Mouse (Mus musculus) adrenal gland, postnatal 25 days (tissue): Measurements from ENCODE around the gene Rd3. TPM values are rescaled to one million over a fixed set of nuclear protein-coding genes. Genes with fewer than 3 reads are reported as not detected.

Experiments used
- DNase-seq: peaks from one replicate; pipeline ENCODE4 v3.0.0; 2021; ENCODE audit warnings: mixed read lengths
- long read RNA-seq: library from polyadenylated mRNA; stranded (forward); transcript quantifications from one replicate; pipeline ENCODE4 v2.0.0, GENCODE M21; 2021
- total RNA-seq: library from RNA; stranded (reverse); gene quantifications from 2 replicates; pipeline ENCODE4 v1.2.3, GENCODE M21; 2021

The Rd3 gene
- 0.30 TPM in 1 of 2 replicates, not detected in the other for total RNA-seq
- long read RNA-seq, partial matches to known transcripts: 0 of 2 reads
- long read RNA-seq, other reads (novel, unspliced or antisense): 2 of 2 reads

DNA sequence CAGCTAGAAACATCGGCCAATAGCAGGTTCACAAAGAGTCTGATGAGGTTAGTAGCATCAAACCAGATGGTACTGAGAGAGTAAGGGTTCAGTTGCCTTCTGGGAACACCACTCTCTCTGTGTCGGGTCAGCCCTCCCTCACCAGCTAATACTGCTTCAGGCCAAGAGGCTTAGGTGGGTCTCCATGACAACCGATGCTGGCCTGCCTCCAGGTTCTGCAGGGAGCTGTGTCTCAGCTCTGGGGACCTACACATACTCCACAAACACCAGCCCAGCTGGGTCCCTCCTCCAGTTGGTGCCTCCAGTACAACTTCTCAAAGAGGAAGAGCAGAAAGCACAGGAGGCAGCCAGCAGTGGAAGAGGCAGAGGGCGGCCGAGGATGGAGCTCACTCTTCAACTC lies at the start of gene Rd3:
TSS of gene Rd3 (plus strand) at position 184 of the 400 bp plus-strand sequence.
- DNase-seq: peak; percentile 53

DNA sequence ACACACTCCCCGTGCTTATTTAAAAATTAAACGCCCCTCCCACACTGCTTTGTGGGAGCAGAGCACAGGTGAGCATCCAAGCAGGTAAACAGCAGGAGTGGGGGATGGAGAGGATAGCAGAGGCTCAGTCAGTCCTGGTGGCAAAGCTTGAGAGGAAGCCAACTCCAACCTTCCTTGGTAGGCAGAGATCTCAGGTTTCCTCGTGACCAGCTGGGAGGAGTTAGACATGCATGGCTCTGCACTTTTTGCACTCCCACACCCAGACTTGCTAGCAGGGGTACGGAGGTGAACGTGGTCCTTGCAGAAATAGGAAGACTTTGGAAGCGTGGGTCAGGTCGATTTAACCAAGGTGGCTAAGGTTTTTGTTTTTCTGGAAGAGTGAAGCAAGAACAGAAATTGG lies 48.8 kb upstream of the Rd3 start:
- no peak for DNase-seq

DNA sequence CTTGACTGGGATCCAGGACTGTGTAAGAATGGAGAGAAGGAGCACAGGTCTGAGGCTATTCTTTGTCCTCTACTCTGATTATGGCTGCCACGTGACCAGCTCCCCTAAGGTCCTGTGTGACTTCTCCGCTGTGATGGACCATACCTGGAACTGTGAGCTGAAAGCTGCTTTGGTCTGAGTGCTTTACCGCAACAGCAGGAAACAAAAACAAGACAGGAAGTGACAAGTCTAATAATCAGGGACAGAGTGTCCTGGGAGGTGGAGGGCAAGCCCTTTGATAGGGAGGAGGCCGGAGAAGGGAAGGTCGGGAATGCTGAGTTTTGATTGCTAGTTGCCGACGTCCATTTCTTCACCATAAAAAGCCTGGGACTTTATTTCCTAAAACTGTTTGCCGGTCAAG lies 48.1 kb upstream of the Rd3 start:
- no peak for DNase-seq

DNA sequence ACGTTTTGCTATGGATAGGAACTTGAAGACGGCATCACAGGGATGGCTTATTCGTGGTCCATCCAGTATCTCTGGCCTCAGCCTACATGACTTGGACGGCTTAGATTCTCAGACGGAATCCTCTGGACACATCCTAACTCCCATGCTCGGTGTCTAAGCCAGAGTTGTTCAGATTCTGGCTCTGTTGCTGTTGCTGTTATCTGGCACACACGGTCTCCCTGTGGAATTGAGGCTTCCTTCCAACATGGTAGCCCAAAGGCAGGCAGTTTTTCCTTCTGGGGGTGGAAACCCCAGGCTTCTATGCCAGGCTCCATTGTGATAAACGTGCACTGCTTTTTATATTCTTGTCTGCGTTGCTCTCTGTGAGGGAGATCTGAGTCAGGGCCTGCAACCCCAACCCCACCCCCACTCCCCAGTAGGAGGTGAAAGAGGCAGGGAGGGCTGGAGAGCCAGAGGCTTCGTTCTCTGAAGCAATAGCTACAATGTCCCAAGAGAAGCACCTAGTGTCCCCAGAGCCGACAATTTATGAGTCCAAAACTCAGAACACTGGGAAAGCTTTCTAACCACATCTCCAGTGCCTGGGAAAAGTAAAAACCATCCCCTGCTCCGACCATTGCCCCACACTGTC lies 47.2 kb upstream of the Rd3 start:
- no peak for DNase-seq

DNA sequence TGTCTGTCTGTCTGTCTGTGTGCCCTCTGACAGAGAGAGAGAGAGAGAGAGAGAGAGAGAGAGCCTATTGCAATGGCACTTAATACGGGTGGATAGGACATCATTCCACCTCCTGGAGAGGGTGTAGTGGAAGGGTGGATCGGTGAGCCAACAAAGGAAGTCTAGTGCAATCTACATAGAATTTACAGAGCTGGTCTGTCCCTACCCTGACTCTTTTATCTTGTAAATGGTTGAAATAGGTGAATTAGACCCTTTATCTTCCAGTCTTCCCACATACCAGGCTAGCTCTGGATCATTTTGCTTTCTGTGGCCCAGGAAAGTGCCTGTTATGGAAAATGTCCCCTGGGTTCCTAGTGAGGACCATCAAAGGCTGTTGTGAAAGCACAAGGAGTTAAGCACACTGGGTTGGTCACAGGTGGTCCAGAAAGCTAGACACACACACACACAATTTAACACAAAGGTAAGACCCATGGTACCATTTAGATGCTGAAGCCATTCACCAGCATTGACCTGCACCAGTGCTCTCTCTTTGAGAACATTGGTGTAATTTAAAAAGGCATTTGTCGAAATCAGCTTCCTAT lies 46.6 kb upstream of the Rd3 start:
- DNase-seq: no peak

DNA sequence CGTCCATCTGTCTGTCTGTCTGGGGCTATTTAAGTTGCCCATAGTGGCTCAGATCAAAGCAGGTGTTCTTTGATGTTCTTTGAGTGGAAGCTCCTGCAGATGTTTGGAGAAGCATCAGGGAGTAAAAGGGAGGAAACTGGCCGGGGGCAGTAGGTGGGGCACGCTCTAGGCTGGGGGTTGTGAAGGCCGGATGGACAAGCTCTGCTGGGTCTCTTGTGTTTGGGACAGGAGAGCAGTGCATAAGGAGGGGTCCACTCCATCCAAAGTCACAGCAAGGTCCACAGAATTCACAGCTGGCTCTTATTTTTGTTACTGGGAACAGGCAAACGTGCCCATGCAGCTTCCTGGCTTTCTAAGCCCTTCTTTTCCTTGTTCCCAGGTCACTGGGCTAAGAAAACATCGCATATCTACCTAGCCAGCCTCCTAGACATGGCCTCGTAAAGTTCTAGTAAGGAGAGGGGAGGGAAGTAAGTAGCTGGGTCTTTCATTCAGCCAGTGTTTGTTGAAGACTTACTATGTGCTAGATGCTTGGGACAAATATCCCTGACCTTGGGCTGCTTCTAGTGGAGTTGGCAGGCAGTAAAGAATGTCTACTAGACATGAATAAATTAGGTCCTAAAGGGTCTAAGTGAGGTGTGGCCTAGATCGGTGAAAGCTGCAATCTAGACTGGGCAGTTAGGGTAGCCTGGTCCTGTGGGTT lies 44.7 kb upstream of the Rd3 start:
- DNase-seq: no peak

DNA sequence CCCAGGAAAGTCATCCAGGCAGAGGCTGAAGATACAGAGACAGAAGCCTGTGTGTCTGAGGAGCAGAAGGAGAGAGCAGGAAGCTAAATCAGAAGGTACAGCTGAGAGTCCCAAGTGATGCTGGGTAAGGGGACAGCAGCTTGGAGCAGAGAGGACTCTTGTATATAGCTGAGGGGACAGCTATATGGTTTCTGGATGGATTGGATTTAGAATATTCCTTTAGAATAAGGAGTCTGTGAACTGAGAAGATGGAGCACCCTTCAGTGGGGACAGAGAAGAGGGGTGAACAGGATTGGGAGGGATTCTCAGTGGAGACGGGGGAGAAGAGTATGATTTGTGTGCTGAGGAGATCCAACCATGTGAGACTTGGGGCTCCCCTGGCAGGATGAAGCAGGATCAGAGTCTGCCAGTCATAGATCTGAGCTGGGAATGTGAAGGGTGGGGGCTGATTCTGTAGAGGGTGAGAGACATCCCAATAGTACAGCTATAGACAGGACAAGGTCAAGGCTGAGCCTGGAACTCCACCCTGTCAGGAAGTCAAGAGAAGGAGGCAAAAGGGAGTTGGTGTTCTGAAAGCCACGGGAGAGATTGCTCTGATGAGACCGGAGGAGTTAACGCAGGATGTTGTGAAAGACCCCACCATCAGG lies 44.1 kb upstream of the Rd3 start:
- DNase-seq: no peak

DNA sequence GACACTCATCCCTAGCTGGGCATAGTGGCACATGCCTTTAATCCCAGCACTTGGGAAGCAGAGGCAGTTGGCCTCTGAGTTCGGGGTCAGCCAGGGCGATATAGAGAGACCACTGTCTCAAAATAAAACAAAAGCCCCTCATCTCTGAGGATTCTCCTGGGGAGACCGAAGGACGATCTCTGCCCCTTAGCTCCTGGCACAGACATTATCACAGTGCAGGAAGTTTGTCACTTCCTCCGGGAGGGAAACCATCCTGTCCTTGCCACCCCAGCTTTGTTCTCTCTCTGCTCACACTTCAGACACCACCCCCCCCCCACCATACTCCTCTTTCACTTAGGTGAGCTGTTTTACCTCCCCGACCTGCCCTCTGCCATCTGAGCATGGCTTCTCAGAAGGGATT lies 33.5 kb upstream of the Rd3 start:
- DNase-seq: no peak

DNA sequence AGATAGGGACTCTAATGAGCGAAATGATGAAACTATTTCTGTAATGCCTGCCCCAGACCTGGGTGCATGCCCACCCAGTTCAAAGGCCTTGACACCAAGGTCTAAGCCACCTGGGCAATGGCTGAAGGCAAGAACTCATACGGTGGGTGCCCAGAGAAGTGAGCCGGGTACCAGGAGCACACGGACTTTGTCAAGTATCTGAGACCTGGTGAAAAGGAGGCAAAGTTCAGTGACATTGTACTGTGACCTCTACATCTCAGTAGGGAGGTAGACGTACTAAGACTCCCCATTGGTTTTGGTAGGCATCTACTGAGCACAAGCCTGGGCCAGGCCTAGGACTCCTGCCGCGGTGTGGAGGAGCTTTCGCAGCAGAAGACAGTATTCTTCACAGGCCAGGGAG lies 31.8 kb upstream of the Rd3 start:
- DNase-seq: no peak

DNA sequence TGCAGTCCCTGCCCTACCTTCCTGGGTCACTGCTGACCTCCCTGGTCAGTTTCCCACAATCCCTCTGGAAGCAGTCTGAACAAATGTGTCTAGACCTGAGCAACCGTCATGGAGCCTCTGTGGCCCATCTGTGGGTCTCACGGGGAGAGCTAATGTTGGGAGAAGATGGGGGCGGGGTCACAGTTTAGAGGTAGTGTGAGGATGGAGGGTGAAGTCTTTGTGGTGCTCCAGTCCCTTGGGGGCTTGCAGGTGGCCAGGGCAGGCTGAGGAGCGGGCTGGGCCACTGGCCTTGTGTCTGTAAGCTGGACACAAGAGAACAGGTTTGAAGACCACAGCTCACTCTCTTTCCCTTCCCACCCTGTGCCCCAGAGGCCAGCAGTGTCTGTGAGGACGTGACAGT lies 31.4 kb upstream of the Rd3 start:
- DNase-seq: no peak

DNA sequence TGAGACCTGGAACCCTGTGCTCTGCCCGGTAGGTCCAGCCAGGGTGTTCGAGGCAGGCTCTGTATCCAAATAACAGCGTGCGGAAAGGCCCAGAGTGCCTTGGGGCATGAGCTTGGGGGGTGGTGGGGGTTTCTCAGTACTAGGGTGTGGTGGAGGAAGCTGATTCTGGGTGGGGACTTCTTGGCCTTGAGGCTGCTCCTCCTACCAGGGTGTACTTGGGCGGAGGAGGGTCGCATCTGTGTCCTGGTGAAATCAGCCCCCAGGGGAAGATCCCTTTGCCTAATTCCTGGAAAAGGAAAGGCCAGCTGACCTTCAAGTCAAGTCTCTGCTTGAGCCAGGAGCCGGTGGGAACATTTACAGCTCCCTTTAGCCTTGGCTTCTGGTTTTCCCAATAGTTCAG lies 30.9 kb upstream of the Rd3 start:
- no peak for DNase-seq

DNA sequence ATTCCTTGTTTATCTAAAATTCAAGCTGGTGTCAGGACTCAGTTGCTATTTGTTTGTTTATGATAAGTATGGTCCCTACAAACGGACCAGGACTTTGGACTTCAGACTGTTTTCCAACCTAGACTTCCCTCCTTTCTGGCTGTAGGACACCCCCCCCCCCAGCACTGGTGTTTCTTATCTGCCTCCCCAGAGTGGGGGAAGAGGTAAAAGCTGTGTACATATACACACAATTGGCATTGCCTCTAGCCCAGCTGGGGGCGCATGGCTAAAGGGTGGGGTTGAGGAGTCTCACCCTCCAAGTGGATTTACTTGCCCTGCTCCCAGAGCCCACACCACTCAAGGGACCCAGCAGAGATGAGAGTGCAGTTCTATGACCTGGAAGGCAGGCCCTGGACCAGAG lies 30.3 kb upstream of the Rd3 start:
- no peak for DNase-seq

DNA sequence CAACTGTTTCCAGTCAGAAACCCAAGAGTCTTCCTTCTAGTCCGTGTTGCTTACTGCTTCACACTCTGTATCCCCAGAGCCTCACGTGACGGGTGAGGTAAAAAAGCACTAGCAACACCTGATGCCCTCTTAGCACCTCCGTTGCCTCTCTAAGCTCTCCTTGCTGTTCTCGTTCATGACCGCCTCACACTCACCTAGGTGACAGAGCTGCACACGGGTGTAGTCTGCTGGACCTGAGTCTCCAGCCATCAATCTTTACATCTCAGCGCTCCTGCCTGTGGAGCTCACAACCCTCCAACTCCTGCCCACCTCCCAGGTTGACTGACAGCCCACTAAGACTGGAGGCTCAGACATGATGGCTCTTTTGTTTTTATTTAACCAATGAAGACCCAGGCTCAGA lies 29.4 kb upstream of the Rd3 start:
- DNase-seq: no peak

DNA sequence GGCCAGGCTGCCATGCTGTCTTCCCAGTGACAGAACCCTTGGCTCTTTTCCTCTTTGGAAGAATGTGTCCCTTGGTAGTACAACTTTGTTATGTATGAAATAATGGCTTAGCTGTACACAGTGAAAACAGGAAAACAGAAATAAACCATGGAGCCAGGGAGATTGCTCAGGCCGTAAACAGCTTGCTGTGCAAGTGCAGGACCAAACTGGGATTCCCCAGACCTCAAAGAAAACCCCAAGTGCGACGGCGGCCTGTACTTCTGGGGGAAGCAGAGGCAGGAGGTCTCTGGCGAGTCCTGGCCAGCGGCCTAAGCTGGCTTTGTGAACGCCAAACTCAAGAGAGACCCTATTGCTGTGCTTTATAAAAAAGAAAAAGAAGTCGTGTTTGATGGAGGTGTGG lies 28.6 kb upstream of the Rd3 start:
- DNase-seq: no peak

DNA sequence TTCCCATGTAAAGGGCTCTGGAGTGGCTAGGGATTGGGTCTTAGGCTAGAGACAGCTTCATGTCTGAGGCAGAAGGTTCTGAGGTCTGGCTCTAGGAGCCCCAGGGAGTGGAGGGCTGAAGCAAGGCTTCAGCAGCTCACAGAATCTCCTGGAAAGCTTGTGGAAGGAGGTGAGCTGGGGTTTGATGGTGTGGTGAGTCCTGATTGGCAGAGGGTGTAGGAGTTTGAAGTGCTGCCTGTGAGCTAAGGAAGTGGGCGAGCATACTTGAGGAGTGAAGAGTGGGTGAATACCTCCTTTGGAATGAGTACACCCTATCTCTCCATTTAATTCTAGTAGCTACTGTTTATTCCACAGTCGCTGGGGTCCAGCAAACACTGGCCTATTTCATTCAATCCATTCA lies 26.6 kb upstream of the Rd3 start:
- DNase-seq: no peak

DNA sequence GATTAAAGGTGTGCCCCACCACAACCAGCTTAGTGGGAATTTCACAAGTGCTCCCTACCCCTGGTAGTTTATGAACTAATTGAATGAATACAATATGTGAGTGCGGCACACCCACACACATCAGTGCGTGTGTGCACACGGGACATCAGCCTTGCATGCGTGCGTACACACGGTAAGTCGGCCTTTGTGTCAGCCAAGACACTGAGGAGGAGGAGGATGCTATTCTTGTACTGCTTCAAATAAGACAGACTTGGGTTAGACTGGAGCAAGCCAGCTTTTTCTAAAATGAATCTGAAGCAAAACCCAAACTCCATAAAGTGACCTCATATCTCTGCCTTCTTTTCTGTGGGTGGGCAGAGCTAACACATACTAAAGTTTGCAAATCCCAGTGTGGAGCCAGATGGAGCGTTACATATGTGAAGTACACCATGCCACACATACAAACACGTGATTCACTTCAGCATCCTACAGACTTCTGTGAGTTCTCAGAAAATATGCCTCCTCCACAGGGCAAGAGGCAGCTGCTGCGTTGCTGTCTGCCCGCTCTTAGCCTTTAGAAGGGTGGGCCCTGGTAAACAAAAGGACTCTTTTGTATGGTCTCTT lies 24.3 kb upstream of the Rd3 start:
- no peak for DNase-seq

DNA sequence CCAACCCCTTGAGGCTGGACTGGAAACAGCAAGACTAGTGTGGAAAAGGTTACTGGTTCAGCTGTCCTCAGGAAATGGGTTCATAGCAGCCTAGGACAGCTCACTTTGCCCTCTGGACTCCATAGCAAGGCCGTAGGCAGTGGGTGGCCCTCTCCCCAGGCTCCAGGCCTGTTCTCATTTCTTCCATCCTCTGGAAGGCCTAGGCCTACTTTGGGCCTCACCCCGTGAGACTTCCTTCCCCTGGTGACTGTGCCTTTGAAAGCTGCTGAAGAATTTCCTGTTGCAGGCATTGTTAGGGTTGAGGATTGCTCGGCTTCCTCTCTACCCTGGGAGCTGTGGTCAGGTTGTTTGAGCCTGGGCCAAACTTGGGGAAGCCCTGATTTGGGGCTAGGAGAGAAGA lies 22.1 kb upstream of the Rd3 start:
- no peak for DNase-seq

DNA sequence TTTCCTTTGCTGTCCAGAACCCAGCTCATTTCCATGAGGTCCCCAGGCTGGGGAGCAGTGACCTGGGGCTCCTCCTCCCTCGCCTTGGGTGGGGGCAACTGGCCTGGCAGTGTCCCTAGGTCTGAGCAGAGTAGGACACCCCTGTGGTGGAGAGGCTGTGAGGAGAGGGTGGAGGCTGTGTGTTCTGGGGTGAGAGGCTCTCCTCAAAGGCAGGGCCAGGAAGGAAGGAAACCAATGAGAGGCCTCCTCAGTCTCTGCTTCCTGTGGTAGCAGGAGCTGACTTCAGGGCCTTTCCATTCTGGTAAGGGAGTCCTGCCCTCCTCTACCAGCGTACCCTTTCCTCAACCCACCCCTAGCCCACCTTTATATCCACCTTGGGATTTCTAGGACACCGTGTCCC lies 20.9 kb upstream of the Rd3 start:
- DNase-seq: no peak

DNA sequence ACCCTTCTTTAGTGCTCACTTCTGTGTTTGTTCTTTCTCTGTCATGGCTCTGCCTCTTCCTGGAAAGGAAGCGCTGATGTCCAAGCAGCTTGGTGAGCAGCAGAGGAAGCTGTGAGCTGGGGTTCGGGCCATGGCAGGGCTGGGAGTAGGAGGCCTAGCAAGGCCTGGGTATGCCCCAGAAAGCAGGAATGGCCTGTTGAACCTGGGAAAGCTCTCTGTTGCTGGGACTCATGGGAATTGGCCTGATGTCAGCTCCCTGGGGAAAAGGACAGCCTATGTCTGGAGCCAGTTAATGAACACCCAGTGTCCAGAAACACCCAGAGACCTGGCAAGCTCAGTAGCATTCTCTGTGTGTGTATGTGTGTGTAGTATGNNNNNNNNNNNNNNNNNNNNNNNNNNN lies 20.3 kb upstream of the Rd3 start:
- DNase-seq: no peak

DNA sequence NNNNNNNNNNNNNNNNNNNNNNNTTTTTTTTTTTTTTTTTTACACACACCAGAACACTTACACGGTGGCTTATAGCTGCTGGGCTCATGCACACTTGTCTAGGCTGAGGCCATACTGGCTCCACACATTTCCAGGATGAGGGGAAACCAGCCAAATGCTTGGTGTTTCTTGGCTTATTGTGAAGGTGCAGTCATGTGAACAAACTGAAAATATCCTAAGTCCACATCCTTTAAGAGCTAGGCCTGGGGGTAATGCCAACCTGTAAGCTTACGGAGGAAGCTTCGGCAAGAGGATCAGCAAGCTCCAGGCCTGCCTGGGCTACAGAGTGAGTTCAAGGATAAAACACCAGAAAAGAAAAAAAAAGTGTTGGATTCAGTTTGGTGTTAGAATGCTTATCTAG lies 19.8 kb upstream of the Rd3 start:
- DNase-seq: no peak

DNA sequence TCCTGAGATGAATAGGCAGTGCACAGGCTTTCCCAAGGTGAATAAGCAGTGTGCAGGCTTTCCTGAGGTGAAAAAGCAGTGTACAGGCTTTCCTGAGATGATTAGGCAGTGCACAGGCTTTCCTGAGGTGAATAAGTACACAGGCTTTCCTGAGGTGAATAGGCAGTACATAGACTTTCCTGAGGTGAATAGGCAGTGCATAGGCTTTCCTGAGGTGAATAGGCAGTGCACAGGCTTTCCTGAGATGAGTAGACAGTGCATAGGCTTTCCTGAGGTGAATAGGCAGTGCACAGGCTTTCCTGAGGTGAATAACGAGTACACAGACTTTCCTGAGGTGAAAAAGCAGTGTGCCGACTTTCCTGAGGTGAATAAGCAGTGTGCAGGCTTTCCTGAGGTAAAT lies 16.2 kb upstream of the Rd3 start:
- no peak for DNase-seq

DNA sequence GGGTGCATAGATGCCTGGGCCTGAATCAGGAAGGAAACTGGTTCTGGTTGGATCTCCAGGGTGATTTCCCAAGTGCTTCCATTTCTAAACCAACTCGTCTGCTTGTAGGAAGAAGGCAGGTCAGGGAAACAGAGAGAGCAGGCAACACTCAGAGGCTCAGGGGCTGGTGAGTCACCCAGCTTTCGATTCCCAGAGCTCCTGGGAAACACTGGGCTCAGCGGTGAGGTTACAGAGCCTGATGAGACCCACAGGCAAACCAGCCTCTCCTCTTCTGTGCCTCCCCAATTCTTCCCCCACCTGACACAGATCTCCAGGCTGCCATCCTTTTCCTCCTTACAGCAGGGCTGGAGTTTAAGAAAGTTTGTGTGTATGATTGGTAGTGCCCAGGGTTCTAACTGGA lies 13.8 kb upstream of the Rd3 start:
- peak; percentile 28 for DNase-seq
